Mouse (Mus musculus) kidney, postnatal 0 days (tissue): ENCODE results near the gene Myo1h. TPM values are rescaled to one million over a fixed set of nuclear protein-coding genes. Genes with fewer than 3 reads are reported as not detected.

Experiments
- ATAC-seq: fragments of 200-750 bp; cut with Nextera tagmentation; replicated peaks from 2 replicates; pipeline ENCODE4 v1.8.0; 2017; ENCODE audit warnings: low read depth, moderate number of reproducible peaks, moderate TSS enrichment, moderate library complexity; ENCODE audit not compliant: low FRiP score
- DNase-seq: peaks from one replicate; pipeline ENCODE4 v3.0.0-alpha.2; 2016; ENCODE audit warnings: low spot score
- H3K27ac ChIP-seq: fragments of 300-500 bp; sonication (generic); 2 replicates; pipeline ENCODE4 v1.5.1; 2014; ENCODE audit warnings: mild to moderate bottlenecking
- H3K27me3 ChIP-seq: fragments of 300-500 bp; sonication (generic); 2 replicates; pipeline ENCODE4 v1.6.1; 2014; ENCODE audit warnings: low read length, mixed read lengths; ENCODE audit not compliant: insufficient read depth
- H3K36me3 ChIP-seq: fragments of 300-500 bp; sonication (generic); 2 replicates; pipeline ENCODE4 v1.6.1; 2014; ENCODE audit warnings: low read length, mixed read lengths; ENCODE audit not compliant: insufficient read depth
- H3K4me1 ChIP-seq: fragments of 300-500 bp; sonication (generic); replicated peaks from 2 replicates; pipeline ENCODE4 v1.6.1; 2014; ENCODE audit warnings: antibody characterized with exemption, low read length, mixed read lengths; ENCODE audit not compliant: insufficient read depth
- H3K4me2 ChIP-seq: fragments of 300-500 bp; sonication (generic); 2 replicates; pipeline ENCODE4 v1.6.1; 2014; ENCODE audit warnings: mild to moderate bottlenecking, low read length, moderate library complexity, mixed read lengths
- H3K4me3 ChIP-seq: fragments of 300-500 bp; sonication (generic); replicated peaks from 2 replicates; pipeline ENCODE4 v1.5.1; 2014; ENCODE audit warnings: low read depth, low read length
- H3K9ac ChIP-seq: fragments of 300-500 bp; sonication (generic); 2 replicates; pipeline ENCODE4 v1.6.1; 2014; ENCODE audit warnings: low read depth, low read length
- H3K9me3 ChIP-seq: fragments of 300-500 bp; sonication (generic); replicated peaks from 2 replicates; pipeline ENCODE4 v1.6.1; 2016; ENCODE audit warnings: low read length, inconsistent platforms, mixed read lengths
- CTCF ChIP-seq: IDR thresholded peaks from 2 replicates; pipeline ENCODE4 v1.5.1; 2016; ENCODE audit warnings: antibody characterized with exemption, low read depth, mild to moderate bottlenecking, moderate library complexity
- WGBS: fragments of 180-500 bp; shearing (Covaris S2); extraction: QIAGEN DNeasy Blood & Tissue Kit; methylation state at CpG from one replicate; pipeline ENCODE4 v1.1.7; 2014; 5-methylcytosine and 5-hydroxymethylcytosine counted together
- microRNA-seq: library from miRNA; unstranded; fragments of <30 nt; microRNA quantifications from one replicate; pipeline ENCODE4, GENCODE M21; 2016
- polyA plus RNA-seq: library from polyadenylated mRNA; unstranded; fragments of >200 nt; fragmentation: Nextera tagmentation; extraction: Ambion mirVana; gene quantifications from 2 replicates; pipeline ENCODE4 v1.2.1, GENCODE M21; 2015

Myo1h gene
- polyA plus RNA-seq, 1 experiment from 2014 or later, result 1.4 TPM

DNA sequence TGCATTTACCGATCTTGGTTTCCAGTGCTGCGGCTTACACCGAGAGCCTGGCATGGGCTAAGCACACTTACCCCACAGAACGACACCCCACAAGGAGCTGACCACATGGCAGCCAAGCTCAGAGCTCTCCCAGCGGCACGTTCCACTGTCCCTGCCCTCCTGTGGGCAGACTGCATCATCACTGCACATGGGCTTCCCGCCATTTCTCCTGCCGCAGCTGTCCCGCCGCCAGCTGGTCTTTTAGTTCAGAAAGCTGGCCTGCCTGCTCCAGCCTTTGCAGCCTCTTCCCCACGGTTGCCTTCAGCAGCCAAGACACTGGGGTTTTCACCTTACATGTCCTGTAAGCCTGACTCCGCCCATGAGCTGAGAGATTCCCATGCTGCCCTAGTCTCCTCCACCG lies 121.5 kb downstream of the Myo1h start:
- Histone ChIP-seq H3K4me3 (no peak overlapping the region), H3K27ac (no peak overlapping the region), H3K4me1 (no peaks in the 10 kb centered on the region), H3K27me3 (no peaks in the 10 kb centered on the region), H3K4me2 (no peak overlapping the region), H3K9me3 (no peaks in the 10 kb centered on the region), H3K36me3 (peaks cover 81% of the 10 kb centered on the region), H3K9ac (no peak overlapping the region)
- DNase-seq (no peak), ATAC-seq (no peak)
- no peak for TF ChIP-seq CTCF
- WGBS, result 83% methylated on average over 13 of the region's 13 CpGs

DNA sequence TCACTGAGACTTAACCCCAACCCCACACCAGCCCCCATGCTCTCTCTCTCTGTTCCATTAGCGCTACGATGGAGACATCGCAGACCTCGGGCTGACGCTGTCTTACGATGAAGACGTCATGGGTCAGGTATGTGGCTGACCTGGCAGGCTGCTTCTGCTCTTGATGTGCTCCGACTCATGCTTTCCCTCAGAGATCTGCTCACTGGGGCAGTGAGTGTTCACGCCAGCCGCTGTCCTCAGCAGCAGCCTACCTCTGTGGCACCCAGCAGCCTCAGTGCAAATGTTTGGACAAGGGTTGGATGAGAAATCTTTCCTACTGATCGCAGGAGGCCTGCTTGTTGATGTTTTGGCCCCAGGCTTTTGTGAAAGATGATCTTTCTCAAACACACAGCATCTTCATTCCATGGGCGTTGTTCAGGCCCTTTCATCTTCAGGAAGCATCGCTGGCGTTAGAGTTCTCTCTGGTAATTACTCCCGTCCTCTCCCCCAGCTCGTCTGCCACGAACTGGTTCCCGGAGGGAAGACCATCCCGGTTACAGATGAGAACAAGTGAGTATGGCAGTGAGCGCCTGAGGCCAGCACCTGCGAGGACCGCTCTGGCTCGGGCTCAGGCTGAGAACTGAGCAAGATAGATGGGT lies 123.5 kb downstream of the Myo1h start:
- peak; percentile 31 for DNase-seq
- no peak for TF ChIP-seq CTCF
- peak; percentile 14; the same call in 1 of the 2 replicates for ATAC-seq
- H3K27me3 ChIP-seq, result no peaks in the 10 kb centered on the region
- H3K9ac ChIP-seq, result no peak overlapping the region
- no peaks in the 10 kb centered on the region for H3K9me3 ChIP-seq
- WGBS, result 49% methylated on average over 23 of the region's 23 CpGs
- H3K36me3 ChIP-seq, result peaks cover 82% of the 10 kb centered on the region
- no peak overlapping the region for H3K4me3 ChIP-seq
- H3K27ac ChIP-seq, result no peak overlapping the region
- H3K4me1 ChIP-seq, result no peaks in the 10 kb centered on the region
- H3K4me2 ChIP-seq, result no peak overlapping the region

DNA sequence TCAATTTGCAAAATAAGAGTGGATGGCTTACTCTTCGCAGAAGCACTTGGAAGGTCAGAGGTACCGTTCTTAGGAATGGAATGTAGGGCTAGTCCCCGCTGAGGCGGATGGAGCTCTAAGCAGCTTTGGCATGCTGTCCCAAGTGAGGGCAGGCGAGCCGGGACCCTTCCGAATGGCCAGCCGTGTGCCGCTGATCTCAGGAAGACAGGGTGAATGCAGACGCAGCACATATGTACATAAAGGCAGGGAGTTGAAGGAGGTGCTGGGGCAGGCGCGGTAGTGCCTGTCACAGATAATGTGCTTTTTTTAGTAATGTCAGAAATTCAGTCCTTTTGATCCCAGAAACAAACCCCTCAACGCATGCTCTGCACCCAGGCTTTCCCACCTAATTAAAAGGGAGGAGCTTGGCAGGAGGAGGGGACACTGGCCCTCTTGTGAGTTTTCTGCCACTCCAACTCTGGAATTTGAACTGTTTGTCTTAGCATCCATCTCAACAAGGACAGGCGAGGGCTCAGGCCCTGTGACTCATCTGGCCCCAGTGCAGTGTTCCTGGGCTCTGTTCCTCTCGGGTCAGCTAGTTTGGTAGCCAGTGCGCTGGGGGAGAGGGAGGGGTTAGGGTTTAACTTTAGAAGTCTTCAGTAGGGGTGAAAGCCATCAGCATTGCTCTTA lies 124.2 kb downstream of the Myo1h start:
- H3K9me3 ChIP-seq, result no peaks in the 10 kb centered on the region
- DNase-seq (peak; percentile 65), ATAC-seq (peak; percentile 58)
- H3K4me2 ChIP-seq, result no peak overlapping the region
- H3K9ac ChIP-seq, result no peak overlapping the region
- H3K4me1 ChIP-seq, result no peaks in the 10 kb centered on the region
- peaks cover 80% of the 10 kb centered on the region for H3K36me3 ChIP-seq
- H3K4me3 ChIP-seq, result no peak overlapping the region
- TF ChIP-seq CTCF, result no peak
- WGBS, result 52% methylated on average over 16 of the region's 16 CpGs
- H3K27me3 ChIP-seq, result no peaks in the 10 kb centered on the region
- H3K27ac ChIP-seq, result no peak overlapping the region

Small RNA genes lying within 50 kb of the gene (microRNA-seq; reads per million reads assigned to microRNA genes)
- not detected for gene Mir7027

Other genes with a start within 250 kb of the Myo1h start
- gene Usp30, start 223.7 kb upstream of the Myo1h start, polyA plus RNA-seq, result 10.3 and 12.0 TPM in 2 replicates
- 0.08 and 0.11 TPM in 2 replicates for gene Svop, start 197.6 kb upstream of the Myo1h start, polyA plus RNA-seq
- 11.1 and 12.2 TPM in 2 replicates for gene Alkbh2, start 160.9 kb upstream of the Myo1h start, polyA plus RNA-seq
- 31.1 and 34.6 TPM in 2 replicates for gene Ung, start 158.8 kb upstream of the Myo1h start, polyA plus RNA-seq
- 4.4 and 4.6 TPM in 2 replicates for gene Acacb, start 142.6 kb upstream of the Myo1h start, polyA plus RNA-seq
- not detected in 2 replicates for gene Foxn4, start 15.4 kb upstream of the Myo1h start, polyA plus RNA-seq
- gene Kctd10, start 91.3 kb downstream of the Myo1h start, polyA plus RNA-seq, result 80.5 and 89.7 TPM in 2 replicates
- 28.6 and 30.8 TPM in 2 replicates for gene Ube3b, start 91.4 kb downstream of the Myo1h start, polyA plus RNA-seq
- gene Mmab, start 154.9 kb downstream of the Myo1h start, polyA plus RNA-seq, result 18.9 and 22.8 TPM in 2 replicates
- 29.3 and 31.7 TPM in 2 replicates for gene Mvk, start 155.1 kb downstream of the Myo1h start, polyA plus RNA-seq